Mouse (Mus musculus) heart, postnatal 4 days (tissue): ENCODE measurements around the gene 4930550C14Rik. TPM values are rescaled to one million over a fixed set of nuclear protein-coding genes. Genes with fewer than 3 reads are reported as not detected.
A peak's percentile ranks its signal among the peaks of the same experiment; 100 is the strongest.

Source experiments
- DNase-seq: peaks from one replicate; pipeline ENCODE4 v3.0.0; 2021
- microRNA-seq, 2 experiments: library from miRNA; unstranded; fragments of <30 nt; microRNA quantifications; one replicate each; pipeline ENCODE4 v1.2.0; 2021 to 2022
- total RNA-seq, 2 experiments: library from RNA; stranded (reverse); gene quantifications; 2 replicates each; pipeline ENCODE4 v1.2.3; 2021

The 4930550C14Rik gene
- total RNA-seq, 2 experiments from 2014 or later: 0.52 TPM; not detected in 1

GRCm38 (mm10) chr9:53404753-53405722 is 2.9 kb downstream of the 4930550C14Rik start:
- peak; percentile 74 for DNase-seq

DNA sequence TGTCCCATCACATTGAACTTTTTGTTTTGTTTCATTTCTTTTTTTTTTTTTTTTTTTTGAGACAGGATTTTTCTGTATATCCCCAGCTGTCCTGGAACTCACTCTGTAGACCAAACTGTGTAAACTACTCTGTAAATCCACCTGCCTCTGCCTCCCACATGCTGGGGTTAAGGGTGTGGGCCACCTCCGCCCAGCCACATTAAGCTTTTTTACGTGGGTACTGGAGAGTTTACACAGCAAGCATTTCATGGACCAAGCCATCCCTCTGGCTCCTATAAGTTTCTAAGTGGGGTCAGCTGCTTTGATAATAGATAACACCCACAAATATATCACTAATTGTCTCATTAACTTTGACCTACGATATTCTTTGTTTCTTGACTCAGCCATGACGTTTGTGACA is 6.4 kb downstream of the 4930550C14Rik start:
- no peak for DNase-seq

- no peak for DNase-seq
Observed at GRCm38 (mm10) chr9:53408953-53409361, 6.8 kb downstream of the 4930550C14Rik start.

DNA sequence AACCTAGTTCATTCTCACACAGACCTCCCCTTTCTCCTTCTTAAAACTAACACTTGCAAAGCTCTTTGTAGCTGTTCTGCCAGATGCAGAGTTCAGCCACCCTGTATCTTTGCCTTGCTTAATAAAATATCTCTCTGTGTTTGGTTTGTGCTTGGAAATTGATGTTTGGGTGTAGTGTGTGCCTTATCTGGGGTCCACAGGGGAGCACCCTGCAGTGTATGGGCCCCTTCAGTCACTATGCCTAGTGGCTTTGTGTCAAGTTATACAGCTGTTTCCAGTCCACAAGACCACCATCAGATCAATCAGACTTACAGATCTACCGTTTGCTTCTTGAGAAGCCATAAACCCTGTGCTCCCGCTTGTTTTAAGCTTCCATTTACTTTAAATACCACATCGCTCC is 7.3 kb downstream of the 4930550C14Rik start:
- no peak for DNase-seq

- DNase-seq: no peak
Observed at GRCm38 (mm10) chr9:53422133-53422896, 20.2 kb downstream of the 4930550C14Rik start.

GRCm38 (mm10) chr9:53426726-53427125 is 24.6 kb downstream of the 4930550C14Rik start:
- DNase-seq: no peak

DNA sequence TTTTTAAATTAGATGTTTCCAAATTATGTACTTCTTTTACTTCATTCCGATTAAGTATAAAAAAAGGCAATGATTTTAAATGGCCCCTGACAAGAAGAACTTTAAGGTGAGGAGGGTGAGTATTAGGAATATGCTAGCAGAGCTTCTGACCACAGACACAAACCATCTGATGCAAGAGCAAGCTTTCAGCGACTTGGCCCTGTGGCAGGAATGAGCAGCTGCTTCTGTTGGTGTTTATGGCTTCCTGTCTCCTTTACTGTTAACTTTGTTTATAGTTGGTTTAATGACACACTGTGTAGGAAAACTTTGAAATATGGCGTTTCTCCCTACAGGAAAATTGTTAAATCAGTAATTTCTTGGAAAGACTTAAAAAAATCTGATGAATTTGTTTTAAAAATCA is 25.5 kb downstream of the 4930550C14Rik start:
- DNase-seq: no peak

DNA sequence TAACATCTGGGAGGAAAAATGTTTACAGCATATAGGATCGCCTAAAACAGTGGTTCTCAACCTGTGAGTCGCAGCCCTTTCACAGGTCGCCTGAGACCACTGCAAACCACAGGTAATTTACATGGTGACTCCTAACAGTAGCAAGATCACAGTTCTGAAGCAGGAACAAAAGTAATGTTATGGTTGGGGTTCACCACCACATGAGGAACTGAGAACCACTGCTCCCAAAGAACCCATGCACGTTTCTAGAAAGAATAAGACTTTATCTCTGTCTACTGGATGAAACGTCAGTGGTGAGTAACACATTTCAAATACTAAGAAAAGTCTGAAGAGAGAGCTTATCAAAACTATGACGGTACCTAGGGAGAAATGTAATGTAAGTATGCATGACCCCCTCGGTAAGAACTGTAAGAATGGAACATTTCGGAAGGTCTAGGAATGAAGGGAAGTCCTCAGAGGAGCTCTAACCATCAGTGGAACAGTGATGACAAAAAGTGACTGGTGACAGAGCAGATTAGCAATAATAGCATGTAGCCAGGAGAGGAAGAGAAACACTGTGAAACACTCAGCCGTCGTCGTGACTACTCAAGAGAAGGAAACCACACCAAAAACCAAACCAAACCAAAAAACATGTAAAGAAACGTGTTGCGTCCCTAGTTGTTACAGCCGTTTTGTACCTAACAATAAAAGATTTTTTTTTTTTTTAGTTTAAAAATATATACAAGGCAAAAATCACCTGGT is 33.9 kb downstream of the 4930550C14Rik start:
- DNase-seq: no peak

- no peak for DNase-seq
Observed at GRCm38 (mm10) chr9:53450609-53451008, 48.5 kb downstream of the 4930550C14Rik start.

GRCm38 (mm10) chr9:53452038-53452437 is 49.9 kb downstream of the 4930550C14Rik start:
- DNase-seq: no peak

DNA sequence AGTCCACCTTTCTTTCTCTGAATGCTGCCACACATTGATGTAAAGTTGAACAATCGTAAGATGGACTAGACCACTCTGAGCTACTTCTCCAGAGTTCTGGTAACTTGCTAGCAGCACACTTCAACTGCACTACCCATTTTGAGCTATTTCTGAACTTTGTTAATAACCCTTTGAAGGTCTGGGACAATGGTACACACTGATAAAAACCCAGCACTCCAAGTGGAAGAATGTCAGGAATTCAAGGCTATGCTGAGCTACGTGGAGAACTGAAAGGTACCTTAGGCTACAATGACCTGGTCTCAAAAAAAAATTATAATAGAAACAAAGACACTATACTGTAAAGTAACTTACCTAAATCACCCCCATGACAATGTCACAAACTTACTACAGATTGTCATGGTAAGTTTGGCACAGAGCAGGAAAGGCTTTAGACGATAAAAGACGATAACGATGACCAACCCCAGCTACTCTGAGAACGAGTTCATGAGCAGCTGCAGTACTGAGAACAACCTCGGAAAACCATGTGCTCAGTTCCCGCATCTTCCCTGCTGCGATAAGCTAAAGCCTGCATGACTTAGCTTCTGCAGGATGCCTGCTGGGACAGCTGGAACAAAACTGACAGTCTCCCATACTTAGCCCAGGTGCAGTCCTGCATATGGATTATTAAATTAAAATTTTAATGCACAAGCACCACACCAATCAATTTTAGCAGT is 70.8 kb downstream of the 4930550C14Rik start:
- DNase-seq: no peak

Small RNA genes lying within 50 kb of the gene (microRNA-seq; reads per million reads assigned to microRNA genes)
- gene Mir130c: 0 reads per million in 2 experiments

Other genes with a start within 250 kb of the 4930550C14Rik start
- 10 to 100 TPM; 12.1 to 12.8 TPM for gene Ddx10, start 154.3 kb upstream of the 4930550C14Rik start, total RNA-seq
- gene Exph5, start 100.7 kb upstream of the 4930550C14Rik start, total RNA-seq: under 1 TPM; 0.36 to 0.38 TPM
- gene Kdelc2, start 18.3 kb upstream of the 4930550C14Rik start, total RNA-seq: 10 to 100 TPM; 15.7 to 16.1 TPM
- 10 to 100 TPM; 11.5 to 12.5 TPM for gene Atm, start 134.4 kb downstream of the 4930550C14Rik start, total RNA-seq
- gene Npat, start 134.7 kb downstream of the 4930550C14Rik start, total RNA-seq: 10 to 100 TPM; 14.9 to 16.8 TPM
- gene Acat1, start 208.1 kb downstream of the 4930550C14Rik start, total RNA-seq: 100 to 1,000 TPM; 259 to 279 TPM